Mouse (Mus musculus) myocyte (in vitro differentiated cells): ENCODE data around the gene Tacr2.

Experiments used
- CEBPB ChIP-seq: IDR thresholded peaks from 2 replicates; pipeline ENCODE4 v1.6.1; 2011; ENCODE audit warnings: mild to moderate bottlenecking, moderate library complexity; ENCODE audit not compliant: poor library complexity, insufficient read depth, severe bottlenecking
- E2F4 ChIP-seq: IDR thresholded peaks from one replicate; pipeline ENCODE4 v1.6.1; 2011; ENCODE audit warnings: mild to moderate bottlenecking, control low read depth, moderate library complexity; ENCODE audit not compliant: insufficient read depth
- MAX ChIP-seq: IDR thresholded peaks from one replicate; pipeline ENCODE4 v1.6.1; 2011; ENCODE audit warnings: low read depth, mild to moderate bottlenecking, control low read depth
- MYOD1 ChIP-seq, 3 experiments: IDR thresholded peaks; one replicate each; pipeline ENCODE4 v1.6.1; 2011; ENCODE audit warnings: control low read depth in 2 of 3, low read depth in 2 of 3, mild to moderate bottlenecking in 2 of 3, moderate library complexity in 1 of 3; ENCODE audit not compliant: insufficient read length in 2 of 3, control insufficient read depth in 1 of 3
- POLR2A ChIP-seq: IDR thresholded peaks from one replicate; pipeline ENCODE4 v1.6.1; 2011; ENCODE audit warnings: low read depth, mild to moderate bottlenecking, control low read depth, moderate library complexity; ENCODE audit not compliant: insufficient read length
- POLR2AphosphoS2 ChIP-seq: IDR thresholded peaks from one replicate; pipeline ENCODE4 v1.6.1; 2011; ENCODE audit warnings: low read depth, control low read depth; ENCODE audit not compliant: insufficient read length
- REST ChIP-seq: IDR thresholded peaks from one replicate; pipeline ENCODE4 v1.6.1; 2011; ENCODE audit warnings: mild to moderate bottlenecking, control low read depth, moderate library complexity; ENCODE audit not compliant: insufficient read depth, insufficient read length
- SRF ChIP-seq: IDR thresholded peaks from one replicate; pipeline ENCODE4 v1.6.1; 2011; ENCODE audit warnings: low read depth; ENCODE audit not compliant: control insufficient read depth, insufficient read length
- TCF12 ChIP-seq: IDR thresholded peaks from one replicate; pipeline ENCODE4 v1.6.1; 2011; ENCODE audit warnings: mild to moderate bottlenecking, control low read depth; ENCODE audit not compliant: poor library complexity, insufficient read depth, severe bottlenecking
- USF1 ChIP-seq: IDR thresholded peaks from one replicate; pipeline ENCODE4 v1.6.1; 2011; ENCODE audit warnings: low read depth, mild to moderate bottlenecking, control low read depth, moderate library complexity

DNA sequence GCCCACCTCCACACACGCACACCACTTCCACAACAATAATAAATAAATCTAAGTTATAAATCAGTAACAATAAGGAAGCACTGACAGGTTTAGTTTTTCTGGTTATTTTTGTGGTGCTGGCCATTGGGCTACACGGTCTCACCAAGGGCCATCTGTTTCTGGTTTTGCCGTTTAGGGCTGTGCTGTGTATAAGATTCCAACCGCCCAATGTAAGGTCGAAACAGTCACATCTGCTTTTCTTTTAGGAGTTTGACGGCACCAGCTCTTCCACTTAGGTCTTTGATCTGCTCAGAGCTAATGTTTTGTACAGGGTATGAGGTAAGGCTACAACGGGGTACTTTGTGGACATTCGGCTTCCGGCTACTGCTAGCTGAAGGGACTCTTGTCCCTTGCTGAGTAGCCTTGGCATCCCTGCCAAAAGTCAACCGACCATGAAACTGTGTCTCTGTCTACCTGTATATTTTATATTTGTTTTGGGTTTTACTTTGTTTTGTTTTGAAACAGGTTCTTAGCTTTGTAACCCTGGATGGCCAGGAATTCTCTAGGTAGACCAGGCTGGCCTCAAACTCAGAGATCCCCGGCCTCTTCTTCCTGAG, 56.8 kb downstream of the Tacr2 start:
- TF ChIP-seq MYOD1 (IDR thresholded peaks at IDR 0.05; ENCODE audit: control insufficient read depth in 1 of 3, insufficient read length in 2 of 3, low read depth in 2 of 3) (no peak), POLR2A (no peak), USF1 (no peak), POLR2AphosphoS2 (no peak), E2F4 (no peak), SRF (no peak), MAX (no peak), REST (no peak), TCF12 (no peak), CEBPB (no peak)
